Mouse (Mus musculus) cerebellum, postnatal 25 days (tissue): ENCODE measurements around the gene Arhgap6.
A peak's percentile ranks its signal among the peaks of the same experiment; 100 is the strongest.

Experiments used
- DNase-seq, 2 experiments: peaks; one replicate each; pipeline ENCODE4 v3.0.0; 2021; ENCODE audit warnings: mixed read lengths in 2 of 2

Gene Arhgap6

DNA sequence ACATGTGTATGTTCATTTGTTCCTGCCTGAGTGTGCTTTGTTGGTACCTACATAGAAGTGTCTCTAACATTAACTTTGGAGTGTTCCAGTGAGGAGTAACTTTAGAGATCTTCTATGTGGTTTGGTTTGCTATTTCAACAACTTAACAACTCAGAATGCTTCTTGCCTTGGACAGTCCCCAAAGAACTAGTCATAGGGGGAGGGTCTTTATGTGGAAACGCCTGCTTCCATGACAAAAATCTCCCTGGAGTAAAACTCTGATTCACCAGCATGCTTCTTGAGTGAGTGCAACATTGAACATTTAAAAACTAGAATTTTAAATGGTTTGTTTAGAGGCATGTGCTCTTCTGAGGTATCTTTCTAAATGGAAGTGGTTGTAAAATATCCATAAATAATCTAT lies 212.2 kb downstream of the Arhgap6 start:
- DNase-seq, result no peak

DNA sequence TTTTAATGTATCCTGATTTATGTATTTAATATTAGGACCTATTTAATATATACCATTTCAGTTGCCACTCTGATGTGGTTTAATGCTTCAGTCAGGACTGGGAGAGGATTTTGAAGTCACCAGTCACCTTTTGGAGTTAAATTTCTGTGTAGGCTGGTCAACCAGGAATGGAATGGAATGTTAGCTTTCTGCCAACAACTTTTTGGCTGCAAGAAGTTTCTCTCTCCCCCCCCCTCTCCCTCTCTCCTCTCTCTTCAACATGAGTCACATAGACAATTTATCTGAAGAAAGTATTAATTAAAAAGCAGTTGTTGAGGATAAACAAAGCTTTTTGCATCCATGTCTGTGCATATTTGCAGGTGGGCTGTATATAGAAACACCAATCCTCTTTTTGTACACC lies 217.8 kb downstream of the Arhgap6 start:
- no peak for DNase-seq

DNA sequence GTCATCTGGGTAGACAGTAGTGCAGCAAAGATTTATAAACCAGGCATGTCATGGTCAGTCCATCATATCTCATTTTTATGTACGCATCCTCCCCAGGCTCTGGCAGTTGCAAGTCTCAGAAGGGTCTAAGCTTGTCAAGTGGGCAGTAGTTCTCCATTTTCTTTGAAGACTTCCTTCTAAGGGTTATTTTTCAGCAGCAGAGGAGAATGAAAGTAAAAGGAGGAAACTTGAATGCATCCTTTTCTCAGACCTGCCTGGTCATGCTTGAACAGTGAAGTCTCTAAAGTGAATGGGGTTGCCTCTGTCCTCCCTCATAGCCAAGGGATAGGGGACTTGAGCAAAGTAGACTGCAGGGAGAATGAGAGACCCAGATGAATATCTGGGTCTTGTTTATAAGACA lies 239.5 kb downstream of the Arhgap6 start:
- DNase-seq, result no peak

DNA sequence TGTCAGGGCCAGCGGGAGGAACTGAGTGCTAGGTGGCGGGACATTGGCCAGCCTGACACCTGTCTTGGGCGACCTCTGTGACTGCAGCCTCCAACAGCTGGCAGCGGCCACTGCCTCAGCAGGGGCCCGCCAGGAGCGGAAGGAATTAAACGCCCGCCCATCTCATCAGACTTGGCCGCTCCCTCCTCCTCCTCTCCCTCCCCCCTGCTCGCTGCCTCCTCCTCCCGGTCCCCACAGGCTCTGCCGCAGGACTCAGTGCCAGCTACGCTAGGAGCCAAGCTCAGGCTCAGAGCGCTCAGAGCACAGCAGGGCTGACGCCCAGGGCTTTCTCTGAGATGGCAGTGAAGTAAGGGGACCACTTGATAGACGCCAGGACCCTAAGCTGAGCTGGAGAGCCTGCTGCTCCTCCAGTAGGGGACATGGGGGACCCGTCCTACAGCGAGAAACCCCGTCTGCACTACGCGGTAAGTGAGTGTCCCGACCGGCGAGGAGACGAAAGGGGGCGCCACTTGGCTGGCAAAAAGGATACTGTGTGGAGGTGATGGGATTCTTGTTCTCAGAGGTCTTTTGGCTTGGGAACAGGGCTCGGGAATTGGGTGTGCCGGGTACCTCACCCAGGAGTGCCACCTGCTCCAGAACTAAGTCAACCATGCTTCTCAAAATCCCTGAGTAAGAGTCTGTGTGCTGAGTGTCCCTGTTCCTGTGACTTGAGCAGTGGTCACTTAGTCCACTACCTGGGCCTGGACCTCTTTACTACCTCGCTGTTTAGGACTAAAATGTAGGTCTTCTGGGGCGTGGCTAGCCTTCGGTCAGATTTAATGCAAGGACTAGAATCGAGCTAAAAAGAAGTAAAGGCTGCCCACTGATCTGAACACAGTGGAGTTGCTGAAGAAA lies 241.8 kb downstream of the Arhgap6 start:
- peak; percentile 35 to 61 for DNase-seq

DNA sequence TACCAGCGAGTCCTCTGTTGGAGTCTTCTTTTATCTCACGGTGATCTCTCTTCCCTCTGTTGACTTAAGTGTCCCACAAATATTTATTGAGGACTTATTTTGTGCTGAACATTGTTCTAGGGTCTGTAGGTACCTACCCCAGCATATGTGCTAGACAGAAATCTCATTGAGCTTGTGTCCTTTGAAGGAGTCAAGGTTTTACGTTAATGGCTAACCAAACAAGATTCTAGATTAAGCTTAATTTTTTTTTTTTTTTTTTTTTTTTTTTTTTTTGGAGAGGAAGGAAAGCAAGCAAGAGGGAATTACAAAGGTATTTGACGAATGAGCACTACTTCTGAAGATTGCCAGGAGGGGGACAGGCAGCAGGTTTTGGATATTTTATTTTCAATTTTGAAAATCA lies 242.5 kb downstream of the Arhgap6 start:
- no peak for DNase-seq

DNA sequence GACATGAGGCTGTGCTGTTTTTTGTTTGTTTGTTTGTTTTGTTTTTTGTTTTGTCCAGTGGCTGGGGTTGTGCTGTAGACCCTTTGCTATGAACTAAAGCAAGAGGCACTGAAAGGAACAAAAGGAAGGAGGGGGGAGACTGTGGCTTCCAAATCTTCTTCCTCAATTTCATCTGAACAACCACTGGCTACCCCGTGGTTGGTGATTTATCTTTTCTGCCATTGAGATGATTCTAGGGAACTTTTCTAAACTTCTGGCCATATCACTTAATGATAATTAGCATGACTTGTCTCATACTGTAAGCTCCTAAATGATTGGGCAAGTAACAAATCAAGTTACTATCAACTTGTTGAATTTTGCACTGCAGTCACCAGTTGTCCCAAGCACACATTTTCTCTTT lies 249.0 kb downstream of the Arhgap6 start:
- no peak for DNase-seq

DNA sequence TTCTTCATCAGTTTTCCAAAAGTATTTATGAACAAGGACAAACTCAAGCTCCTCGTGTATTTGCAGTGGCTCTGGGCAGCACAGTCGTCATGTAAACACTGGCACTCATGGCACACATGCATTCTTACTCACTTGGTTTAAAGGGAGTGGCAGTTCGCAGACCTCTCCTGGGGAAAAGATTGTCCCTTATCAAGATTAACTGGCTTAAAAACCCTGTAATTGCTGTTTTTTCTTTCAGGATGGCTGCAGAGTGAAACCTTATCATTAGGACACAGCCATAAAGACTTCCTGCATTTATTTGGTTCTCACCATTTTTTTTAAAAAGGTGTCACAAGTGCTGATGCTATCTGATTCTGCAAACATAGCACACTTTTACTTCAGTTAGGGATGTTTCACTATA lies 252.7 kb downstream of the Arhgap6 start:
- DNase-seq, result no peak

DNA sequence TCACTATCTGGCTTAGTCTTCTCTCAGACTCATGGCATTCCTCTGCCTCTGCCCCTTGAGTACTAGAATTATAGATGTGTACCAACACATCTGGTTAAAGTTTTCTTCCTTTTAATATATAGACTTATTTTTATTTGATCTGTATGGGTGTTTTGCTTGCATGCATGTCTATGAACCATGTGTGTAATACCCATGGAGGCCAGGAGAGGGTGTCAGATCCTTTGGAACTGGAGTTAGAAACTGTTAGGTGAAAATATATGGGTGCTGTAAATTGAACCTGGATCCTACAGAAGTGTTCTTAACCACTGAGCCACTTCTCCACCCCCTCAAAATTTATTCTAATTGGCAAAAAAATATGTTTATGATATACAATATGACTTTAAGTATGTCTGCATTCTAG lies 254.7 kb downstream of the Arhgap6 start:
- no peak for DNase-seq

DNA sequence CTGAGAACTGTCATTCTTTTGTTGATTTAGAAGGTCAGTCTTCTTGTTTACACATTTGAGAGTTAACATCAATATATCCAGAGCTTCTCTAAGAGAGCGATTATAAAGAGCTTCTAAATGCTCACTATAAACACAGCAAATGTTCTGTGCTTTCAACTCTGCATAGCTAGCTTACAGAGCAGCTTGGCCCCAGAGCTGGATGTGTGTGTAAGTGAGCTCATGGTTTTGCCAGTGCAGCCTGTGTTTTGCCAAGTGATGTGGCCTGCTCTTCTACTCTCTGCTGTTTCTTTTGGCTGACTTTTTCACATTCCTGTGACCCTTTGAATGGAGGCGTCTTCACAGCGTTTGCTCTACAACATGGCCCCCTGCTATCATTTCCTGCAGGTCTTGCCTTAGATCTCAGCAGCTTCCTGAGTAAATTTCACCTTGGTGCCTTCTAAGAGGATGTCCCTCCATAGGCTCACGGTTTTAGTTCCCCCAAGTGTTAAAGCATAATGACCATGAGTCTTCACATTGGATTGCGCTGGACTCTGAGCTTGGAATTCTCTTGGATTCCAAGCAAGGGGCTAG lies 259.1 kb downstream of the Arhgap6 start:
- no peak for DNase-seq

DNA sequence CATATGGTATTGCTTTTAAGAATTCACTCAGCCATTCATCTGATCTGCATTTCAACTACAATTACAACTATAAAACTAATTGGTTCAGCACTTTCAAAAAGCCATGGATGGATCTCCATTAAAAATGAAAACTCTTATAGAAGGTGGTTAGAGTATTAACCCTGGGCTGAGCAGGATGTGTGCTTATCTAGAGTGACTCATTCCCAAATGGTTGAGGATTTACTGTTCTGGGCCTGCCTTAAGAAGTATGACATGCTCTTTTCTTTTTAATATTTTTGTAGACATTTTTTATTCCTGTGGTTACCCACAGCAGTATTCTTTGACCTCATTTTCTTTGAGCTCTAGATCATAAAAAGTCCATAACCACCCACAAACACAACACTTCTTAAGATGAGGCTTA lies 267.7 kb downstream of the Arhgap6 start:
- no peak for DNase-seq

DNA sequence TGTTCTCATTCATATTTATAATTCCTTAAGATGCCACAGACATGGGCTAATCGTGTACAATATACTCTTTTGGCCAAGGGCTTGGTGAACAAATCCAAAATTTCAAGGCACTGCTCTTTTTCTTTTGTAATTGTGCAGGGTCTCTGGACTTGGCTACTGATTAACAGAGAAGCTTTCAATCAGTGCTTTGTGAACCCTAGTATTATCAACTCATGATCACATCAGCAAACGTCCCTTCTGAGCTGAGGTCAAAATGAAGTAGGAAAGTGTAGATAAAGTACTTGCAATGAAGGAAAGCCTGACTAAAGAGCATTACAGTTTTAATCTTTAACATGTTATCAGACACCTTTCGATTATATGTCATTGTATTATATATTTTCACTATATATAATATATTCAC lies 270.4 kb downstream of the Arhgap6 start:
- DNase-seq, result no peak

DNA sequence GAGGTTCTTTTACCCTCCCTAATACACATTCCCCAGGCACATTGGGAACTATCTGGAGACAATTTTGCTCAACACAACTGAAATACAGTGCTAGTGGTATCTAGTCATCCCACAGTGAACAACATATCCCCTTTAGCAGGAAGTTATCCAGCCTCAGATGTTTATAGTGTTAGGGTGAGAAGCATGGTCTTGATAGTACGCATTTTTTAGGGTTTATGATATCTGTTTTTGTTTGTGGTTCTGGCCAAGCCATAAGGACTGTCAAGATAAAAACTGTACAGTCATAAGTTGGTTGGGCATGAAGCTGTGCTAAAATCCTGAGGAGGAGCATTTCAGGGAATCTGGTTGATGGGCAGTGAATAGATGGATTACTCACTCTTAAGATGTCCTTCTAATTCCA lies 271.0 kb downstream of the Arhgap6 start:
- no peak for DNase-seq

DNA sequence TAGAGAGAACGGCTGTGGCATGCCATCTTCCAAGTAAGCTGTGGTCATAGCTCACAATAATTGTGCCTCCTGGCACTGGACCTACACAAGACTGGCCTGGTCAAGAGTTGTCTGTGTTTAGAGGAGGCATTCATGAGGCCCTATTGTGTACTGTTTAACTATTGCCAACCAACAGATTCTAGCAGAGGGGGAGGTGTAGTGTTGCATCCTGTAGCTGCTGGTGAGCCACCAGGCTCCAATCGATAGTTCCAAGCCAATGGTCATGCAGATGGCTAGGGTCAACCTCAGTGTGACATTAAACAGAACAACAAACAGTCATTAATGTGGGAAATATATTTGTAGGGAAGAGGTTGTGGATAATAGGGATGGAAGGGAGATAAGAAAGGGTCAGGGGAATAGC lies 280.1 kb downstream of the Arhgap6 start:
- DNase-seq, result no peak

DNA sequence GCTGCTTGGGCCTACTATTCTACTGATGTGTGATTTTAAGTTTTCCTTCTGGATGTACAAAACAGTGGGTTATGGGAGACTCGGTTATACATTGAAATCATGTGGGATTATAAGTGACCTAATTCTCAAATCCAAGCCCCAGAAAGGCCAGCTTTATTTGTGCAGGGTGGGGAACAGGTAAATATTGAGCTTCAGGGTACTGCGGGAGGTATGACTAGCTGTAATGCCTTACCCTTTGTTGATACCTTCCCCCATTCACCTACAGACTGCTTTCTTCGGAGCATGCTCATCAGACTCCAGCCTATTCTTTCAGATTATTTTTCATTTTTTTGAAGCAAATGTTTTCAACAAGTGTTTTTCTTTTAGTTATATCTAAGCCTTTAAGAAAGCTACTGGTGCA lies 286.7 kb downstream of the Arhgap6 start:
- DNase-seq, result no peak

DNA sequence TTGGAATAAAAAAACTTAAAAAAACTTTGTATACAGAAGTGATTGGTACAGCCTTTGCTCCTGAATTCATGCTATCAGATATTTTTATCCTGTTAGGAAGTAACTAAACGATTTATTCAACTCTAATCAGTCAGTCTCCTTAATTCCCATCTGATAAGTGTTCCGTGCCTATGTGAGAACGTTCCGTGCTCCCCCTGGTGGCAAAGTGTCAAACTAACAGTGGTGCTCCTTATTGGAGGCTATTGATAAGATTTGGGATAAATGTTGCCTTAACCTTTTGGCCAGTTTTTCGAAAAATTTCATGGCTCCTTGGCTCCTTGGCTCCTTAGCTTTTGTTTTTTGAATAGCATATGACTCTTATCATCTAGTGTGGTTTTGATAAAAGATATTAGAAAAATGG lies 291.0 kb downstream of the Arhgap6 start:
- peak; percentile 41 to 72 for DNase-seq

DNA sequence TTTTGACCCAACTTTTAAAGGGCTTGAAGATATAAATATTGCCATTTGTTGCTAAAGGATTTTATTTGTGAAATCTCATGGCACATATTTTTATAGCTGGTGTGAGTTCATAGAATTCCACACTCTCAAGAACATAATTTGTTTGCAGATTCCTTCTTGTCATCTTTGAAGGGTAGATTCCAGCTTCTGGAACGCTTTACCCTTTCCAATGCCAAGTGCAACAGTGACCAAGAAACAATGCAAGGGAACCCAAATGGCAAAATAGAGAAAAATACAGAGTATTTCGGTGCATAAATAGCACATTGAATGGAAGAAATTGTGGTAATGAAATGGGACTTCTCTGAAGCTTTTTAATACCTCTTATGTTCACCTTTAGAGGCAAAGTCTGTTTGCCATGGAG lies 294.3 kb downstream of the Arhgap6 start:
- no peak for DNase-seq

DNA sequence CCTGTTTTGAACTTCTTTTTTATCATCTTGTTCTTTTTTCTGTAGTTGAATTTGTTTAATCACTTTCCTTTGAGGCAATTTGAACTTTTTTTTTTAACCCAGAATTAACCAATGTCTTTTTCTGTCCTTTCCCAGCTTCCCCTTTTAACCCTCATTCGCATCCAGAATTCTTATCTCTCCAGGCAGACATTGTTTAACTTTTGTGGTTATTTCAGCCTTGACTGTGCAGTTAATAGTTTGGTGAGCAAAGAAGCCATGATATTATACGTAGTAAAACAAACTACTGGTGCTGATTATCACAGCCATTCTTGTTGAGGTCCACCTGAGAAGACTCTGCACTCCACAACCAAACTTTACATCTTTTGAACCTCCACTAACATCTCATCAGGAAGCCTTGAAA lies 299.7 kb downstream of the Arhgap6 start:
- no peak for DNase-seq

DNA sequence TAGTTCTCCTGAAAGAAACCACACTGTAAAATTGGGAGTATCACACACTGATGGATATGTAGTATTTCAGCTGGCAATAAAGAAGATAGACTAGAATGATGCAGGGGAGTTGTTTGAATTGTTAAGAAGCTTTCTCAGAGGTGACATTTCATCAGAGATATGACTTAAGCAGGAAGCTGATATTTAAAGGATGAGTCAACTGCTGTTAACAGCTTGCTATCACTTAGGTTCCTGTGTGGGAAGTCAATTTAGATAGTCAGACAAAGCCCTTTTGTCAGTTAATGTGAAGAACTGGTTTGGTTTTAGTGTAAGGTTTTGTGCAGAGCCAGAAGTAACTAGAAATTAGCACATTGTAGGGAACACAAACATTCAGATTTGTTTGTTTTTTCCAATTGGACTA lies 300.7 kb downstream of the Arhgap6 start:
- no peak for DNase-seq

DNA sequence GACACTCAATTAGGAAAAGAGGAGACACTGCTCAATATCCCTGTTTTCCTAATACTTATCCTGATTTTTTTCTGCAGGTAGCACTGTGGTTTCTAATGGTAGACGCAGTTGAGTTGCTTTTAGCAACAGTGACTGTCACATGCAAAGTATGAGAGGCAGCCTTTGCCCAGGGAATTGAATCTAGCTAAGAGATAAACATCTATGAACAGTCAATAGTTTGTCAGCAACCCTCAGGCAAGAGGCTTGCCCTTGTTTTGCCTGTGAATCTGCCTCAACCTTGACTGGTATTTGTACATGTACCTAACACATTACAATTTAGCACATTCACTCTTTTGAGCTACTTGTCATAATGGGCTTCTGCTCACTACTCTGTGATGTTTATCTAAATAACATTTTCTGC lies 307.8 kb downstream of the Arhgap6 start:
- DNase-seq, result no peak

DNA sequence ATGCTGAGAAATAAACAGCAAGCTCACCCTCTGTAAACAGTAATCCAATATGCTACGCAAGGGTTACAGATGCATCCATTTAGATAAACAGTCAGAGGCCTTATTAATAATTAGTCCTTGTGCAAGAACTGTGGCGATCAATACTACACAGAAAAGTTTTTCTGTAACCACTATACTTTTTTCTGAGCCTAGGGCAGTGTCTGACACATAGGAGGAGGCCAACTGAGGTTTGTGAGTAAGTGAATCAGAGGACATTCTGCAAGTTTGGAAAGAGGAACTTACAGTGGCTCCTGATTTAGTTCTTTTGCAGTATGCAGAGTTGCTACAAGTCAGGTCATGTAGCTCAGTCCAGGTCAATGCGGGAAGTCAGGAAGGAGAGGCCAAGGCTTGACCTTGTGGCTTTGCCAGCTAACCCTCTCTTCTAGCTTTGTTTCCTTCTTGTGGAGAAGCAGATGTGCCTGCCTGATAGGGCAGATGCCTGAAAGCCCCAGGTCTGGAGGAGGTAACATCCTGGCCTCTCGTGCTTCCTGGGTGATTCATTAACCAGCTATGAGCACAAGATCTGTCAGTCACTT lies 311.2 kb downstream of the Arhgap6 start:
- DNase-seq, result no peak

DNA sequence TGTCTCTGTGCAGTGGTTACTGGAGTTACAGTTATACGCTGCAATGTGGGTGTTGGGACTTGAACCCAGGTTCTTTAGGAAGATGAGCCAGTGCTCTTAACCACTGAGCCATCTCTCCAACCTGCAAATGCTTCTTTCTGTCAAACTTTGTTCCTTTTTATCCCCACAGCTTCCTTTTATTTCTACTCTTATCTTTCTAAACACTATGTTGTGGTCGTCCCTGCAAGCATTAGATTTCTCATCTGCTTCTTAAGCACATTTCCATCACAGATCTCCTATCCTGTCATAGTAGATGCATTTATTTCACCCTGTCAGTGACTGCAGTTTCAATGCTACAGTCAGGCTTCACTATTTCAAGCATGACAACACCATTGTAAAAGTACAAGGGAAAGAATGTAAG lies 312.5 kb downstream of the Arhgap6 start:
- DNase-seq, result no peak

DNA sequence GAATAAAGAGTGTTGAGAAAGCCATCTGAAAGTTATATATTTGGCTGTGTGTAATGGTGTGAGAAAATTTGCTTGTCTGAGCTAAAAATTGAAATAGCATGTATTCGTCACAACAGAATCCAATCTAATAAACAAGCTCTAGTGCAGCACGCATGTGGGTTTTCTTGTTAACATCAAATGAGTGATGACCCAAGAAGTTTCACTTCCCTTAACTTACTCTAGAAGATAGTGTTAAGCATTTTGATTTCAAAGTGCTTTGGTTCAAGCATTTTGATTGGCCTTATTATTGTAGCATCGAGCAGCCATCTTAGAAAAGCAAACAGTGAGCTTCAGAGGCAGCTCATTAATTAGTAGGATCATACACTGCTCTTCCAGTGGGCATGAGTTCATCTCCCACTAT lies 315.1 kb downstream of the Arhgap6 start:
- no peak for DNase-seq

DNA sequence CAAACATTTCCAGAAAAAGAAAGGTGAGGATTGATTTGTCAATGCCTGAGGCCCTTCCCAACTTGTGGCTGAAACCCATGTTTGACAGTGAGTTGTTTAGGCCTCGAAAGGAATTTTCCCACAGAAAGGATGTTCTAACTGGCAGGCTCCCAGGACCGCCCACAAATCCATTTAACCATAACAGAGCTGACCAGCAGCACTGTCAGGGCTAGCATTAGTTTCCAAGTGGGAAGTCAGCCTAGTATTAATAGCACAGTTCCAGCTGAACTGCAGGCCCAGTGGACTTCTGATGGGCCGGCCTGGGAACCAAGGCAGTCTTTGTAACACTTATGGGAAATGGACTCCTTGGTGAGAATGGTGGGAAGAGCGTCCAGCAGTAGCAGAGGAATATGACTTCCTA lies 317.8 kb downstream of the Arhgap6 start:
- DNase-seq, result no peak

DNA sequence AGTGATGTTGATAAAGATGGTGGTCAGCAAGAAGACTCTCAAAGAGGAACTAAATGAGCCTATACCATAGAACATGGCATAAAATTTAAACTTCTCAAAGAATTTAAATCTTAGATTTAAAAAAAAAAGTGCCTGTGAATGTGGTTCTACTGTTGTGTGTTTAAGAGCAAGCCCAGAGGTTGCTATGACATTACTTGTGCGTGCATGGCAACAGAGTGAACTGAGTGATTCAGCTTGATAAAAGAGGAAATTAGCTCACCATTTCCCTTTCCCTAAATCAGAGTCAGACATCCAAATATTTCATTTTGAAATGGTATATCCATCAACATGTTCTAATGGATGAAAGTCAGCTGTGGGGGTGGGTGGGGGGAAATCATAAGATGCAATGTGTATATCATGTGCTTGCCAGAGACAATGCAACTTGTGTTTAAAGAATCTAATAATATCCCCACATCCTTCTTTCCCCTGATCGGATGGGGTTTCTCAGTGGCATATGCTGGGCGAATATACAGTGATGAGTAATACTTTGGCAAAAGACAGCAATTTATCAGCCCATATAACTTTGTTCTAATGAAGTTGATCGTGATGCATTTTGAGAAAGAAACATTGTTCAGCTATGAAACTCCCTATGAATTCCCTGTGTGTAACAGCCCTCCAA lies 328.3 kb downstream of the Arhgap6 start:
- no peak for DNase-seq
